Mouse (Mus musculus): ENCODE measurements around the gene Akt2.

Akt2 gene

DNA sequence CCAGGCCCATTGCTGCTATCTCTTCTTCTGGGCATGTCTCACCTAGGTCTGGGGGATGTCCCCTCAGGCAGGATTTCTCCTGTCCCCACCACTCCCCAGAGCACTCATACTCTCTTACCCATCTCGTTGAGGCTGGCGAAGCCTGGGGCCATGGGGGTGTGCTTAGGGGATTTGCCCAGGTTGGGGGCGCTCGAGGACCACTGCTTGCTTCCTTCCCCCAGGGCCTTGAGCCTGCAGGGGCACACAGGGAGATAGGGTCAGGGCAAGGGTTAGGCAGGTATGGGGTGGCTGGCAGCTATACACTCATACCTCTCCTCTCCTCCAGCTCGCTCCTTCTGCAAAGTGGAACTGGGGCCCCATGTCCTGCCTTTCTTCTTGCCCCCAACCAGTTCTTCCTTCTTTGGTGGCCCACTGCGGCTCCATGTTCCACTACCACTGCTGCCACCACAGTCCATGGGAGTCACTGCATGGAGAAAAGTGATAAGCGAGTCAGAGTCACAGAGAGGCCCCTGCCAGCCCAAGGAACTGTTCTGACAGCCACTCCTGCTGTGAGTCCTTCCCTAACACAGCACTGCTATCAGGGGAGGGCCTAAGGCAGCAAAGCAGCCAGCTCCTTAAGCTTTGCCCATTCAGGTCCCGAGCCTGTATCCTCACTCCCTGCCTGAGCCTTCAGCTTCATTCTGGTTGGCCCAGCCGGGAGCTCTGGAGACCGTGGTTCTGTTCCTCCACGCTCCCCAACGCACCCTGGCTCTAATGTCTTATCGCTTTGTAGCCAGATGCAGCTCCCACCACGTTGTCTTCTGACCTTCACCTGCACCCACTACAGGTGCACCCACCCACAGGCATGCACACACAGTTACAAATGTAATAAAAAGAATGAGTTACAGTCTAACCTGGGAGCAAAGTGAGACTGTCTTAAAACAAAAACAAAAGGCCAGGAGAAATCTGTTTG is 67.6 kb downstream of the Akt2 start:
- DNase-seq (ENCODE audit: low read depth), result no peak

DNA sequence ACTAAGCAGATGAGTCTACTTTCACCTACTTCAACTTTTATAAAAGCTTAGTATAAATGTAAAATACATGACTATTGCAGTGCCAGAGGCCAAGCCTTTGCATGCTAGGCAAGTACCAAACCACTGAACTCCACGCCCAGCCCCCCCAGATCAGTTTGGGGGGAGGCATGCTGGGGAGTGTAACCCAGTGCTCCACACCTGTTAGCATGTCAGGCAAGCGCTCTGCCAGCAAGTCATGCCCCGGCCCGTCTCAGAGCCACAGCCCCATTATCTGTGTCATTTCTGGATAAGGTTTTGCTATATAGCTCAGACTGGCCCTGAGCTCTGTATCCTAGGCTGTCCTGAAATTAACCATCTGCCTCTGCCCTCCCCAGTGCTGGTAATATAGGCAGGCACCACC is 70.7 kb downstream of the Akt2 start:
- DNase-seq (ENCODE audit: low read depth), result no peak

DNA sequence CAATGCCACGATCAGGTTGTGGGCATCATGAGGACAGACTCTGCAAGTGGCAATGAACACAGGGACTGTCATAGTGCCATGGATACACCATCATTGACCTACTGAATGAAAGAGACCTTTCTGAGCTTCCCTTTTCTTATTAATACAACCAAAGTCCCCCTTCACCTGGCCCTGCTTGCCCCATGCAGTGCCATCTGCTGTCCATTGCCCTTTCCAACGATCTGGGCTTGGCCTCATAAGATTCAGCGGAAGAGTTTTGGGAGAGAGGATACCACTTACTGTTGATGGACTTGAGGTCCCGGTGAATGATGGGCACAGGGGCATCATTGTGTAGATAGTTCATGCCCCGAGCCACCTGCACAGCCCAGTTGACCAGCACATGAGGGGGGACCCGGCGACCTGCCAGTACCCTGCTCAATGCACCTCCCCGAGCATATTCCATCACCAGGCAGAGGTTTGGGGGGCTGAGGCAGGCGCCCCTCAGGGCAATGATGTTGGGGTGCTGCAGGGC is 81.8 kb downstream of the Akt2 start:
- DNase-seq (ENCODE audit: low read depth), result no peak

DNA sequence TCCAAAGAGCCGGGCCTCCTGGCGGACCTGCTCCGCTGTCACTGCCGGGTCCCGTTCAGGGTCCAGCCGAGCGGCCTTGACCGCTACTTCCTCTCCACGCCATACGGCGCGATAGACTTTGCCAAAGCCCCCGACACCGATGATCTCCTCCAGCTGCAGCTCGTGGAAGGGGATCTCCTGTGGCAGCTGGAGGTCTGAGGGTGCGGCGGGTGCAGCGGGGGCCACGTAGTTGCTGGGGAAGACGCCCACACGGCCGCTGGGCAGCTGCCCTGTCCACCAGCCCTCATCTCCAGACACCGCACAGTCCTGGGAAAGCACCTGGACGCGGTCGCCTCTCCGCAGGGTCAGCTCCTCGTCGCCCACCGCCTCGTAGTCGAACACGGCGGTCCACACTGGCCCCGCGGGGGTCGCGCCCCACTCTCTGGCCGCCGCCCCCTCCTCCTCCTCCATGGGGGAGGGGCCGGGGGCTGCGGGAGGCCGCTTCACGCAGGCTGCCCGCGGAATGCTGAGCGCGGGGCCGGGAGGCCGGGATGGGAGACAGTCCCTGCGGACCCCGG is 82.3 kb downstream of the Akt2 start:
- DNase-seq (ENCODE audit: low read depth), result peak; percentile 26

DNA sequence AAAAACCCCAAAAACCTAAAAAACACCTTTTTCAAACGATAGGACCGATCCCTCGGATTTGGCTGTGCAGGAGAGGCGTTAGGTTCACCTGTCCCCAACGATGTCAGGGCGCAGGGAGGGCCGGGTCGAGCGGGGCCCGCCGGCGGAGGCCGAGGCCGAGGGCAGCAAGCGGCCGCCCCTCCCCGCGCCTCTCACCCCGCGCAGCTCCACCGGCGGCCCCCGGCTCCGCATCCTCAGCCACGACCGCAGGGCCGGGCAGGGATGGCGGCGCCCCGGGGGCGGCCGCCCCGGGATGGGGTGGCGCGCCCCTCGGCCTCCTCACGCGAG is 82.8 kb downstream of the Akt2 start:
- no peak for DNase-seq (ENCODE audit: low read depth)

DNA sequence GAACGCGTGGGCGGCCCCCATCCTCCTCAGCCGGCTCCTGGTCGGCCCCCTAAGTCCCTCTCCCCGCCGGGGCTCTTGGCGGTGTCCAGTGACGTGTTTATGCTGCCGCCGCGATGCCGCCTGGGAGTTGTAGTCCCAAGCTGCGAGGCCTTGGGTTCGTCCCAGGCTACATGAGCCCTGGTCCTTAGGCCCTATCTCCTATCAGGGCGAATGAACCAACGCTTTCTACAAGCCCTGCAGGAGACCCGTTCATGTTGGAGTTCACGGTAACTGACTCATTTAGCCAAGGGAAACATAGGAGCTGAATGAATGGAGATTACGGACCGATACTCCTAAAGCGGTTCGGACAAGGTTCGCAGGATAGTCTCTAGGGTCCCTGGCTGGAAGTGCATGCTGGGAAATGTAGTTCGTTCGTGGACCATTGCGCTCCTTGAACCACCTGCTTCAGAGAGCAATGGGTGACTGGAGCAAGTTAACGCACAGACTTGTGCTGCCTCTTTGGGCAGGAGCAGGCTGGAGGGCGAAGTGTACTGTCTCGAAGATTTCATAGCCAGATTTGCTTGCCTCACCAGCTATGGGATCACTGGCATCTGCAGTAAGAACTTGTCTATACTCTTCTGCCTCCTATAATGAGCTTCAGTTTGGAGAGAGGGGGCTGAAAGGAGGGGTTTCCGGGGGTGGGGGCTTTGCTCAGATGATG is 83.3 kb downstream of the Akt2 start, which contains the start of gene Map3k10:
Gene Map3k10 (minus strand): TSS at position 77 of the 700 bp plus-strand sequence.
- DNase-seq (ENCODE audit: low read depth), result peak; percentile 96

DNA sequence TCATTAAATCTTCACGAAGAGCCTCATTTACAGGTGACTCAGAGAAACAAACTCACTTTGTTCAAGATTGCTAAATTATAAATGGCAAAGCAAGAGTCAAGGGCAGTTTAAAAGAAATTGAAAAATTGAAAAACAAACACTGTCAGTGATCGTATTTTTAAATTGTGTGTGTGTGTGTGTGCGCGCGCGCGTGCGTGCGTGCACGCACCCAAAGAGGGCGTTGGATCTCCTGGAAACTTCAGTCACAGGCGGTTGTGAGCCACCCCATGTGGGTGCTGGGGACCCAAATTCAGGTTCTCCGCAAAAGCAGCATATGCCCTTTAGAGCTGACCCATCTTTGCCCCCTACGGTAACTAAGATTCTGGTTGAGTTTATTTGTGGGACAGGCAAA is 83.9 kb downstream of the Akt2 start:
- DNase-seq (ENCODE audit: low read depth), result no peak

DNA sequence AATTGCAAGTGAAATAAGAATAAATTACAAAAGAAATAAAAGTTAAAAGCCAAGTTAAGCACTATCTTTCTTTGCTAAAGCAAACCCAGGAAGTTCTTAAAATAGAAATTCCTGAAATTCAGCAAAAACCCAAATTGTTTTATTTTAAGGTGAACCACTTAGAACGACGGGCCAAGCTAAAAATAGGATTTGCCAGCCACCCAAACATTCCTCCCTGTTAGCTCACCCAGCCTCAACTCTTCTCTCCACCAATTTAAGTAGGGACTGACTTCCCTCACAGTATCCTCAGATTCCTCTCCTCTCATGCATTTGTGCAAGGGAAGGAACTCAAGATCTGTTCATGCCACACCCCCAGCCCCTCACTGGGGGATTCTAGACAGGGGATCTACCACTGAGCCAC is 91.9 kb downstream of the Akt2 start:
- no peak for DNase-seq (ENCODE audit: low read depth)

DNA sequence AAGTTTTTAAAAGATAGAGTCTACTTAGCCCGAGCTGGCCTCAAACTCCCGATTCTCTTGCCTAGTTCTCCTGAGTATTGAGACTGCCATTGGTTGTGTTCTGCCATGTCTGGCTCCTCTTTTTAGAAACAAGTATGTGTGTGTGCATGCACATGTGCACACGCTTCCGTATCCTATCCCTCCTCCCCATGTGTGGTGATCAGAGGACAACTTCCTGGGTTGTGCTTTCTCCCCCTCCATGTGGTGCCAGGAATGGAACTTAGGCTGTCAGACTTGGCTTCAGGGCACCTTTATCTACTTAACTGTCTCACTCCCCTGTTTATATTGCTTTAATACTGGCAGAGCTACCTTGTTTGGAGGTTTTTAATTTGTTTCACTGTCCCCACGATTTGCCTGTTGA is 93.9 kb downstream of the Akt2 start:
- DNase-seq (ENCODE audit: low read depth), result no peak

DNA sequence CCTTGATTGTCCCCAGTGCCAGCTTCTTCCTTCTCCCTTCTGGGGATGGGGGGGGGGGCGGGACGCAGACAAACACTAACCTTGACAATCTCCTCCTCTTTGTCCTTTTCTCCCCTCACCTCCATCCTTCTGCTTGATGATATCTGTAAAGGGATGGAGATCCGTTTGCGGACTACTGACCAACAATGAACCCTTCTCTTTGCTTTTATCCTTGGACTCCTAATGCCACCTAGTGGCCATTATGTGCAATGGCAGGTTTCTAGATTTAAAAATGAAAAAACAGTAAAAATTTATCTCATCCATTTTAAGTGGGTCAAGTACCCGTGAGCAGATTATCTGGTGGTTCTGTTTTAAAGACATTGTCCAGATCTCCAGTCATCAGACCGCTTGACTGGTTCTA is 94.3 kb downstream of the Akt2 start:
- peak; percentile 64 for DNase-seq (ENCODE audit: low read depth)

DNA sequence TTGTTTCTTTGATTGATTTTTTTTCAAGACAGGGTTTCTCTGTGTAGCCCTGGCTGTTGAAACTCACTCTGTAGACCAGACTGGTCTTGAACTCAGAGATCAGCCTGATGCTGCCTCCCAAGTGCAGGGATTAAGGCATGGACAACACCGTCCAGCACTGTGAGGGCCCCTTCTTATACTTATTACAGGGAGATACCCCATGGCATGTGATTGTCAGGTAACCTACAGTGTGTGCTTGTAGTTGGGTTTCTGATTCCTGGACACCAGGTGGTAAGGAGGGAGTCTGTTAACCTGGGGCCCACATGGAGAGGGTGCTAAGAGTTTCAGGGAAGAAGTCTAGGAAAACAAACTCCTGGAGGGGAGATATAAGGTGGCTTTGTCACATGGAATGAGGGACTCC is 95.7 kb downstream of the Akt2 start:
- no peak for DNase-seq (ENCODE audit: low read depth)

DNA sequence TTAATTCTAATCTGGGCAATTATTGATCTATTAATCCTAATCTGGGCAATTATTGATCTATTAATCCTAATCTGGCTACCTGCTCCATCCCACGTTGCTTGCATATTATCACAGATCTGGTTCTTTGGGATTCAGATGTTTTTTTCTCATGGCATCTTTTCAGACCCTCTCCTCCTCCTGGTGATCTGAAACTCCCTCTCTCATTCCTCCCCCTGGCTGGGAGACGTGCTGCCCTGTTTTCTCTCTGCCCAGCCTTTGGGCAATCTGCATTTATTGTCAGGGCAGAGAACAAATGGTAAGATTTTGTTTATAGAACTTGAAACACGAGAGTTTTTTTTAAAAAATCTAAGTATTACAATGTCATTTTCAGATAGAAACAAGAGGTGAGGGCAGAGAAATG is 96.5 kb downstream of the Akt2 start:
- no peak for DNase-seq (ENCODE audit: low read depth)

DNA sequence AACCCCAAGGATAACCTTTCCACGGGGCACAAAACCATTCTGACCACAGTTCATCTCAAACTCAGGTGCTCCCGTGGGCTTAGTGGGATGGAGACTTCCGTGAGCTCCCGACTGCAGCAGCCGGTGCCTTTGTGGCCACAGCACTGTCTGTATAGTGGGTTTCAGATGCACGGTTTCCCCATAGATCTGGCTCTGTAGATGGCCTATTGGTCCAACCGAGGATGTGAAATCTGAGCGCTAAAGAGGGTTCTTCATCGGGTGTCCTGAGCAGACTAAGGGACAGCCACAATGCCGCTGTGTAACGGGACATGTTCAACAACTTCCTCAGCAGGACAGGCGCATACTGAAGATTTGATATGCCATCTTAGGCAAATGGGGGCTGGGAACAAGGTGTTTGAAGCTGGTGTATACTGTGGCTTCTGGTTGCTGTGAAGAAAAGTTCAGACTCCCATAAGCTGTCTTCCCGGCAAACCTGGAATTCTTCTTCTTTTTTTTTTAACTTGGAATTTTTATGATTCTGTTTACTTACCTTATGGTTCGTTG is 97.0 kb downstream of the Akt2 start:
- DNase-seq (ENCODE audit: low read depth), result peak; percentile 44

DNA sequence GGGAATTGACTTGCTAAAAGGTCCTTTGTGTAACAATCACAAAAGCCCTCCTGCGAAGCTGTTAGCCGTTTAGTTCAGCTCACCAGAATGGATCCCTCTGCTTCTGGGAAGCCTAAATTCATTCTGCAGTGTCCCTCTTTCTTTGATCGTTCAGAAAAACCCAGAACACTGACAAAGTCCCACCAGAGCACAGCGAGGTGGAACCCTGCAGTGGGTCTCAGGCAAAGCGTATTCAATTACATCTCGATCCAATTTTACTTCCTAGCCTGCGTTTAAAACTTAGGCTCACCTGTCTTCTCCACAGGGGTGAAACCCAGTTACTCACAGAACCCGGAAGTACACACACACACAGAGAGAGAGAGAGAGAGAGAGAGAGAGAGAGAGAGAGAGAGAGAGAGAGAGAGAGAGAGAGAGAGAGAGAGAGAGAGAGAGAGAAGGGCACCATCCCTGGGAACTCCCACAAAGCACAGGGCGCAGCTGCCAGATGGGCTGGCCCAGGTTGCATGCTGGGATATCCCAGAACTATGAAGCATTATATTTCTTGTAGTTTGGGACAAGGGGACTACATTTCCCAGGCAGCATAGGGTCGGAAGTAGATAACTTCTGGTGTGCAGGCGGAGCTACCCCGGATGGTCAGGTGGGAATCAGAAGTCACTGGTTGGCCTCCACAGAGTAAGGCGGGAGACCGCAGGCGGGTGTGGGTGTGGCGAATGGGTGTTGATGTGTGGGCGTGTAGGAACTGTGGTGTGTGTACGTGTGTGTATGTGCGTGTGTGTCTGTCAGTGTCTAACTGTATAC is 97.7 kb downstream of the Akt2 start, which contains the start of gene Zfp607b:
Gene Zfp607b (plus strand): TSS at position 526 of the 798 bp plus-strand sequence.
- peak; percentile 96 for DNase-seq (ENCODE audit: low read depth)

Measured in naive thymus-derived CD4-positive, alpha-beta T cell, adult 2 months (primary cell).